Mouse (Mus musculus): ENCODE data around the gene Klra6.
"Not testable (repeated sequence)": the region's sequence is repeated elsewhere in the genome, so short reads cannot be mapped to it uniquely, and the experiment has no call there.

The Klra6 gene

DNA sequence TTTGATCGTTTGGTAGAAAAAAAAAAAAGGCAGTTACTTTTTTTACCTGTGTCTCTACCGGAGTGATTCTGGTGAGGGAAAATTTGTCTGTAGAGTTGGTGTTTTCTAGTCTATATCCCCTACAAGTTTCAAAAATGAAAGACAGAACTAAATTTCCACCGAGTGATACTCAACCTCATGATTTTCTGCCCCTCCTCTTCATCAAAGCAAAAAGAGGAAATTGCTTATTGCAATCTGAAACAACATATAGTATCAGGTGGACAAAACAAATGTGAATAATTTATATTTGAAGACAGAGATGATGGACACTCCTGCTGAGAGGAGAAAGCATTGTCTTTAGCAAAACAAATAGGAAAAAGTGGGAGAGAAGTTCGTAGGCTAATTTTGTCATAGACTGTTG lies at the start of gene Klra6:
Gene Klra6 (minus strand): TSS at position 101 of the 400 bp plus-strand sequence.
- no peak for DNase-seq (ENCODE audit: low read depth, low spot score)

DNA sequence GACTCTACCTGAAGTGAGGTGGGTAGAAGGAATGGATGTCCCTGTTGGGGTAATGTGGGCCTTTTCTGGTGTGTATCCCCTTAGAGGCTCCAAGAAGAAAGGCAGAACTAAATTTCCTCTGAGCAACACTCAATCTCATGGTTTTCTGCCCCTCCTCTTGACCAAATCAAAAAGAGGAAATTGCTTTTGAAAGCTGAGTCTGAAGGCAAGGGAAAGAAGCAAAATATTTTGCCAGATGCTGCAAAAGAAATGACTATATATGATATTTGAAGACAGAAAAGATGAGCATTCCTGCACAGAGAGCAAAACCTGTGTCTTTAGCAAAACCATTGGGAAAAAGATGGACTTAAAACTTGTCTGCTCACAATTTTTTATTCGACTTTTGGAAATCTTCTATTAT lies 40.4 kb upstream of the Klra6 start, which contains the start of gene Klra4:
Gene Klra4 (minus strand): TSS at position 101 of the 400 bp plus-strand sequence.
- not testable (repeated sequence) for DNase-seq (ENCODE audit: low read depth, low spot score)

DNA sequence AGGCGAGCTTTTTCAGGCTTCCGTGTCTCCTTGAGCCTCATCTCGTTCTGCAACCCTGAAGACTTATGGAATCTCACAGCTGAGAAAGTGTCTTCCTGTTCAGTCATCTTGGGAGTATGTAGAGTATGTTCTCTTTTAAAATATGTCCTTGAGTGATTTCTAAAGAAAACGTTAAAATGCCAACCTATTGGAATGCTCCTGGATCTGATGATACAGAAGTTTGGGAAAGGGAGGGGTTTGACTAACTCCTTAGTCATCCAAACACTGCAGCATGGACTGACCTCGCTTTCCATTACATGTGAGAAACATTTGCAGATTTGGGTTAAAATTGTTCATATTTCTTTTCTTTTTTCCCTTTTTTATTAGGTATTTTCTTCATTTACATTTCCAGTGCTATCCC lies 38.4 kb upstream of the Klra6 start:
- DNase-seq (ENCODE audit: low read depth, low spot score): no peak

DNA sequence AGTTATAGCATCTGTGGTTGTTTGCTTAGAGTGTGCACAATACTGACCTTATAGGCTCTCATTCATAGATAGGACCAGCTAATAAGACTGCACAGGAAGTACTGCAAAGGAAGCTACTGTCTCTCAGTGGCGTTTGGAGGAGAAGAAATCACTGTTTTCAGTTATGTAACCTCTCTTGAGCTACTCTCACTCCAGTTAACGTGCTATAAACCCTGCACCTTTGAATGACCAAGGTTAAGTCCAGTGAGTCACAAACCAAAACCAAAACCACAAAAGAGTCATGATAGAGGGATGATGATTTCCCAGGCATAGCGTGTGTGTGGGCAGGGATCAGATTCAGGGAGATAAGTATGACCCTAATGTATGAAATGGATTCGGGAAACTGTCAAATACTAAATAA lies 8.4 kb upstream of the Klra6 start:
- DNase-seq (ENCODE audit: low read depth, low spot score): not testable (repeated sequence)

DNA sequence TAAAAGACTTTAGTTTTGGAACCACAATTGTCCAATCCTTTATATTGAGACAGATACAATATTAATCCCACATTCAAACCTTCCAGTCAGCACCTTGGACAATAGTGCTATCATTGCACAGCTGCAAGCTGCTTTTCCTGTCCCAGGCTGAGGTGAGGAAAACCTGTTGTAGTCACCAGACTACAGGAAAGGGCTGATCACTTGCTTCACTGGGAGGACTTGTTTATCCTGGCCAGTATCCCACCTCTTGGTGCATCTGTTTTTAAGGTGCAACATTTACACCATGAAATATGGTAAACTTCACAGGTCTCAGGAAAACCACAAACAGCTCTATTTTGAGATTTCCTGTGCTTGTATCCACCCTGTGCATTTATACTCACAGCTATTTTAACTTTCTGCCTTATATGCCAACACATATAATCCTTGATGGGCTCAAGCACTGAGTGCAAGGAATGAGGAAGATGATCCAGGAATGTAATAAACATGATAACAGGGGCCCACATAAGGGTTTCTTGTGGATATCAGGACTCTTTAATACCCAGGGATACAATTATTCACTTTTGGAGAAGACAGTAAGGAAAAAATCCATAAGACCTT lies 4.8 kb upstream of the Klra6 start:
- not testable (repeated sequence) for DNase-seq (ENCODE audit: low read depth, low spot score)

Measured in brain, adult 2 months (tissue).